Mouse (Mus musculus): Measurements from ENCODE around the gene Hyal6. TPM values are rescaled to one million over a fixed set of nuclear protein-coding genes. Genes with fewer than 3 reads are reported as not detected.

Gene Hyal6
- polyA plus RNA-seq, 1 experiment = not detected

GRCm38 (mm10) chr6:24790888-24791287 is 57.8 kb downstream of the Hyal6 start, which contains the start of gene Spam1:
Gene Spam1 (plus strand): TSS chr6:24791188.
- H3K27ac ChIP-seq (ENCODE audit: insufficient read depth, low read length) = no peak within 1 kb of the TSS
- no peaks in the 10 kb centered on the region for H3K27me3 ChIP-seq (ENCODE audit: control insufficient read depth, insufficient read depth, low read length)
- DNase-seq (ENCODE audit: low read depth in 1 of 2, low spot score in 2 of 2) = no peak
- H3K36me3 ChIP-seq (ENCODE audit: control insufficient read depth, insufficient read depth, low read length) = no peaks in the 10 kb centered on the region
- no peak for TF ChIP-seq POLR2A (IDR thresholded peaks at IDR 0.05; ENCODE audit: low read depth, low read length)
- no peak for TF ChIP-seq CTCF (IDR thresholded peaks at IDR 0.05; ENCODE audit: extremely low read depth, insufficient read depth, insufficient read length, insufficient replicate concordance)
- H3K4me1 ChIP-seq (ENCODE audit: control insufficient read depth, insufficient read depth, insufficient read length) = no peaks in the 10 kb centered on the region
- H3K4me3 ChIP-seq (ENCODE audit: extremely low read depth, insufficient read depth, insufficient read length) = no peak within 1 kb of the TSS

Other genes starting within 250 kb of the Hyal6 start
- not detected in 2 replicates for gene Iqub, start 218.2 kb upstream of the Hyal6 start, polyA plus RNA-seq (2012; rRNA removed)
- gene Ndufa5, start 205.2 kb upstream of the Hyal6 start, polyA plus RNA-seq (2012; rRNA removed) = 0.58 and 0.92 TPM in 2 replicates
- 0.01 TPM in 1 of 2 replicates, not detected in the other for gene Asb15, start 205.1 kb upstream of the Hyal6 start, polyA plus RNA-seq (2012; rRNA removed)
- gene Lmod2, start 135.5 kb upstream of the Hyal6 start, polyA plus RNA-seq (2012; rRNA removed) = not detected in 2 replicates
- 22.3 and 46.5 TPM in 2 replicates for gene Wasl, start 68.2 kb upstream of the Hyal6 start, polyA plus RNA-seq (2012; rRNA removed)
- gene Hyal4, start 15.1 kb downstream of the Hyal6 start, polyA plus RNA-seq (2012; rRNA removed) = not detected in 2 replicates
- gene Spam1, start 57.9 kb downstream of the Hyal6 start, polyA plus RNA-seq (2012; rRNA removed) = not detected in 2 replicates
- not detected in 2 replicates for gene Hyal5, start 124.8 kb downstream of the Hyal6 start, polyA plus RNA-seq (2012; rRNA removed)
- 0.18 and 0.22 TPM in 2 replicates for gene Tmem229a, start 223.1 kb downstream of the Hyal6 start, polyA plus RNA-seq (2012; rRNA removed)